Mouse (Mus musculus) megakaryocyte-erythroid progenitor cell, adult 5-6 weeks (primary cell): Measurements from ENCODE around the gene Gm29110. TPM values are rescaled to one million over a fixed set of nuclear protein-coding genes. Genes with fewer than 3 reads are reported as not detected.
"Not testable (repeated sequence)": the region's sequence is repeated elsewhere in the genome, so short reads cannot be mapped to it uniquely, and the experiment has no call there.

Source experiments
- ATAC-seq: replicated peaks from 2 replicates; pipeline ENCODE4 v1.8.0; 2016; ENCODE audit warnings: mild to moderate bottlenecking, inconsistent platforms; ENCODE audit not compliant: severe bottlenecking, poor library complexity, low FRiP score, low TSS enrichment
- total RNA-seq, 2 experiments: library from RNA; stranded (forward) in 1 of 2; stranded (reverse) in 1 of 2; fragments of 200-1000, 215-1000 nt in 1 of 2; fragments of >200 nt in 1 of 2; fragmentation: Nextera tagmentation in 1 of 2; gene quantifications; 2 replicates each; pipeline ENCODE4 v1.2.3; 2014 to 2017

Gene Gm29110
- not detected in 2 replicates for total RNA-seq (2014; fragmentation: Nextera tagmentation)
- not detected in 2 replicates for total RNA-seq (2017)

- ATAC-seq, result not testable (repeated sequence)
Observed at GRCm38 (mm10) chrY:74470231-74470630, at the start of gene Gm29110. Gene Gm29110 (plus strand): TSS chrY:74470531.

Other genes with a start within 250 kb of the Gm29110 start
- not detected in 2 replicates for gene Gm21913, start 153.4 kb downstream of the Gm29110 start, total RNA-seq (2014; fragmentation: Nextera tagmentation)
- not detected in 2 replicates for gene Gm21913, start 153.4 kb downstream of the Gm29110 start, total RNA-seq (2017)